Mouse (Mus musculus) heart, postnatal 36 days (tissue): ENCODE data around the gene Fyb2. TPM values are rescaled to one million over a fixed set of nuclear protein-coding genes. Genes with fewer than 3 reads are reported as not detected.
A peak's percentile ranks its signal among the peaks of the same experiment; 100 is the strongest.

Experiments
- DNase-seq, 2 experiments: peaks; one replicate each; pipeline ENCODE4 v3.0.0; 2021 to 2022
- intact Hi-C: fragments of 180-260 bp; cut with DNase I; formaldehyde crosslinking; loops from one replicate; pipeline ENCODE4 v1.15.1; 2025
- total RNA-seq, 2 experiments: library from RNA; stranded (reverse); gene quantifications; 2 replicates each; pipeline ENCODE4 v1.2.3; 2021

Gene Fyb2
- total RNA-seq, 2 experiments from 2014 or later, result not detected

DNA sequence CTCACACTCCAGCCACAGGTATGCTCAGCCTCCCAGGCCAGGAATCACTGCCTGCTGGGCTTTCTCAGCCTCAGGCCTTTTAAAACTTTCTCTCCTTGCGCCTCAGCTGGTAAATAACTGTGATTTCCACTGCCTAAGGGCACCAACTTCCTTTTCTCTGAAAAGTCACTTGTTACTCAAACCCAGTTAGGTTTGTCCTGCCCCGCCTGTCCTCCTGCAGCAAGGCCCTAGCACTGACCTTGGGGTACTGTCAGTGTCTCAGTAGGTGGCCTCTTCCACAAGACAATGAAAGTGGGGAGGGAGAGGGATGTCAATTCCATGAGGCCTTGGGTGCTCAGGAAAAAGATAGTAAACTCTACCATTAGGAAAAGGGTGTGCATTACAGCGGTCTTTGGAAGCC is 22.2 kb downstream of the Fyb2 start:
- intact Hi-C loops, result no loop called here
- no peak for DNase-seq

- DNase-seq, result no peak
- intact Hi-C loops, result no loop called here
Observed at GRCm38 (mm10) chr4:104936011-104936410, 22.8 kb downstream of the Fyb2 start.

DNA sequence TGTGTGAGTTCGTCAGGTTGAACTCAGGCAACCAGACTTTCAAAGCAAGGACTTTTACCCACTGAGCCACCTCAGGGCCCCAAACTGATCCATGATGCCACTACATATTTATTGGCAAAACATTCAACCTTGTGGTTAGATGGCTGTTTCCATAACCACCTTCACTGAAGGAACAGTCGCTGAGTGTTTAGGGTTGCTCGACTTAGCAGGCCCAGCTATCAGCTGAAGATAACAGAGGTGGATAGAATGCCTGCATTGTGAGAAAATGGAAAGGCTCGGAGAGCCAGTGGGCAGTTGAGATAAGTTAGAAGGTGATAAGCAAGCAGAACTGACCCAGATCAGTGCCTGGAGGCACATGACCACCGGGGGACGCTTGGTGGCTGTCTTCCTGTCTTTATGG is 26.3 kb downstream of the Fyb2 start:
- DNase-seq, result no peak
- intact Hi-C loops, result no loop called here

- intact Hi-C loops, result no loop called here
Observed at GRCm38 (mm10) chr4:104941895-104942294, 28.6 kb downstream of the Fyb2 start.

GRCm38 (mm10) chr4:104944482-104944881 is 31.2 kb downstream of the Fyb2 start:
- intact Hi-C loops, result no loop called here

More at GRCm38 (mm10) chr4:104941895-104942294, 28.6 kb downstream of the Fyb2 start:
- no peak for DNase-seq

GRCm38 (mm10) chr4:104948886-104949285 is 35.6 kb downstream of the Fyb2 start:
- intact Hi-C loops, result no loop called here
- DNase-seq, result peak in 1 of 2 experiments; percentile 22

More at GRCm38 (mm10) chr4:104944482-104944881, 31.2 kb downstream of the Fyb2 start:
- DNase-seq, result no peak

DNA sequence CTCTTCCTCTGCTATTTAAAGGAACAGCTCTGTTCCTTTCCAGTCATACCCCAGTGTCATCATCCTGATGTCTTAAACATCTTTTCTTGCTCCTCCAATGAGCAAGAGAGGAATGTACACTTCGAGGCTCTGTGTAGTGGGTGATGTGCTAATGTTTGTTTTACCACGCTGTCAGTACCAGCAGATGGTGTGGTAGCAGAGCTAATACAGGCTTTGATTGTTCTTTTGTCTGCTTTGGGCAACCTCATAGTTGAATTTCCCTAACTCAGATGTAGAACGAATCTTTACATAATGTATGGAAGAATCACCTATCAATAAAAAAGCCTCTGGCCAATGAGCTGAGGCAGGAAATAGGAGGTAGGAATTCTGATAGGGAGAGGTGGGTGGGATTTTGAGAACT is 36.0 kb downstream of the Fyb2 start:
- intact Hi-C loops, result no loop called here
- no peak for DNase-seq

DNA sequence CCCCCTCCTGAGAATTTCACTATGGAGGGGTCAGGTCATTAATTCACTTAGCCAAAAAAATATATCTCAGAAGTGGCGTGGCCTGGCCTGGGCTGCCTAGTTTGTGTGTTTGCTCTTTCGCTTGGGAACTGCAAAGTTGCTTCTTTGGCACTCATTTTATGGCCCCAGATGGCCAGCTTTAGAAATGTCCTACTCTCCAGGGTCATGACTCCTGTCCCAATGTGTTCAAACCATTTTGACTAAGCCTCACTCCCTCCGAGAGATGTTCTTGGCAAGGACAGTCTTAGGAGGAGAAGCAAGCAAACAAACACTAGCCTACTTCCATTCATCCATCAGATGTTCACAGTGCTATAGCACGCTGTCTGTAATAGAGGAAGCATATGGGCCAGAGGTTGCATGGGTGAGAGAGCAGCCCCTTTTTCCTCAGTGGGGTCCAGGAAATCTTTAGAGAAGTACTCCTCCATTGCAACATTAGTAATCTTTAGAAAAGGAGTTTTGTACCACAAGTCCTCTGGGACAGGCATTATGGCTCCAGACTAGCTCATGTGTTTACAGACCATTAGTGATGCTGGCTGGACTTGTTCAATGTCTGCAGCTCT is 38.1 kb downstream of the Fyb2 start:
- intact Hi-C loops, result no loop called here
- no peak for DNase-seq

GRCm38 (mm10) chr4:104956691-104957090 is 43.4 kb downstream of the Fyb2 start:
- intact Hi-C loops, result no loop called here
- DNase-seq, result no peak

GRCm38 (mm10) chr4:104961431-104961830 is 48.2 kb downstream of the Fyb2 start:
- intact Hi-C loops, result no loop called here

GRCm38 (mm10) chr4:104972606-104973005 is 59.4 kb downstream of the Fyb2 start:
- intact Hi-C loops, result no loop called here
- DNase-seq, result no peak

More at GRCm38 (mm10) chr4:104961431-104961830, 48.2 kb downstream of the Fyb2 start:
- no peak for DNase-seq

GRCm38 (mm10) chr4:104975162-104975830 is 62.0 kb downstream of the Fyb2 start:
- intact Hi-C loops, result no loop called here
- DNase-seq, result no peak

GRCm38 (mm10) chr4:104985960-104986632 is 72.8 kb downstream of the Fyb2 start:
- DNase-seq, result no peak
- intact Hi-C loops, result no loop called here

- intact Hi-C loops, result no loop called here
- DNase-seq, result no peak
Observed at GRCm38 (mm10) chr4:104987631-104988030, 74.4 kb downstream of the Fyb2 start.

DNA sequence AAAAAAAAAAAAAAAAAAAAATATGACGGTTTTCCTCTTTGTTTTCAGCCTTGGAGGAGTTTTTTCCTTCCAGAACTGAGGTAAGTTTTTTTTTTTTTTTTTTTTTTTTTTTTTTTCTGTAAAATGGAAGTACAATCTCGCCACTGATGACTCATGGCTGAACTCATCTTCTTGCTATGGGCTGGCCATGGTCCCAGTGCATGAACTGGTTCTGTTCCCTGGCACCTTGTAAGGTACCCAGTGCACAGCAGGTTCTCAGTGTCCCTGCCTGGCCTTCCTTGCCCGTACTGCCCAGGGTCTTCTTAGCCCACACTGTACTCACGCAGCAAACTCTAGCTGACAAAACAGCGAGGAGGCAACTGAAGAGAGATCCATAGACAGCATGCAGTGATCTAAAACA is 74.8 kb downstream of the Fyb2 start:
- DNase-seq, result no peak
- intact Hi-C loops, result no loop called here

DNA sequence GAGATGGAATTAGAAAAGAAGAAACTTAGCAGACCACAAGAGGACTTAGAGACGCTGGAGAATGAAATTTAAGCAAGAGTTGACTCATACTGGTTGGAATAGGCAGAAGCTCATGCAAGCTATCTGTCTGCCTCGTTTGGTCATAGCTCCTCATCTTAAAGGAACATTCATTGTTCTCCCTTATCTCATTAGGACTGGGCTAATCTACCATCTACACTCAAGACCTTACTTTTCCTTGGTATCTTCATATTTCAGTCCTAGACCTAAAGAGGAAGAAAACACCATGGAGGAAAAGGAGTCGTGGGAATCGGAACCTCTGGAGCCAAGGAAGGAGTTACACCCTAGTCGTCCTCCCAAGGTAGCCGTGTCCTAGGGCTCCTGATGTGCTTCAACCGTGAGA is 75.5 kb downstream of the Fyb2 start:
- DNase-seq, result no peak
- intact Hi-C loops, result no loop called here

- intact Hi-C loops, result no loop called here
- peak; percentile 16 to 21 for DNase-seq
Observed at GRCm38 (mm10) chr4:104990016-104990415, 76.8 kb downstream of the Fyb2 start.

GRCm38 (mm10) chr4:104990686-104991085 is 77.4 kb downstream of the Fyb2 start:
- peak; percentile 3 to 5 for DNase-seq
- intact Hi-C loops, result no loop called here

- intact Hi-C loops, result no loop called here
- DNase-seq, result no peak
Observed at GRCm38 (mm10) chr4:104992271-104992670, 79.0 kb downstream of the Fyb2 start.

GRCm38 (mm10) chr4:104993140-104993874 is 80.1 kb downstream of the Fyb2 start:
- DNase-seq, result no peak
- intact Hi-C loops, result no loop called here

DNA sequence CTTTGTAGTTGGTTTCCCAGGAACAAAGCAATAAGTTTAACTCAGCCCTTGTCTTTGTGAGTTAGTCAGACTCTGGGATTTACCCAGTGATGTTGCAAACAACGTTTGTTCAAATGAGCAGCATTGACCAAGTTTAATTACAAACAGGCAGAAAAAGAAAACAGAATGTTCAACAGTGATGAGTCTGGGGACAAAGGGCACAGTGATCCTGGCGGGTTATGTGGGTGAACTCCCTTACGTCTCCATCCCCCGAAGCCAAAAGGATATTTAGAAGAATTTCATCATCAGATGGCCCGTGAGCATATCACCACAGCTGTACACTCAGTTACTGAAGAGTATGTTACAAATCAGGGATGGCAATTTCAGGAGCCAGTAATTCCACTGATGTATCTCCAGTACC is 86.4 kb downstream of the Fyb2 start:
- DNase-seq, result no peak
- intact Hi-C loops, result loop anchor here (5.0 kb wide), 1 partner anchor 87 kb away; the partner anchor contains the start of gene Fyb2
